Mouse (Mus musculus) forebrain, embryonic 14.5 days (tissue): ENCODE measurements around the gene N4bp1. TPM values are rescaled to one million over a fixed set of nuclear protein-coding genes. Genes with fewer than 3 reads are reported as not detected.

Source experiments
- ATAC-seq: fragments of 200-750 bp; cut with Nextera tagmentation; 2 replicates; pipeline ENCODE4 v1.8.0; 2017; ENCODE audit warnings: mild to moderate bottlenecking, moderate library complexity
- DNase-seq: peaks from one replicate; pipeline ENCODE4 v3.0.0-alpha.2; 2015; ENCODE audit warnings: low spot score
- H3K27ac ChIP-seq: fragments of 300-500 bp; sonication (generic); 2 replicates; pipeline ENCODE4 v1.5.1; 2014; ENCODE audit warnings: low read depth, mild to moderate bottlenecking, control low read depth, low read length, moderate library complexity
- H3K27me3 ChIP-seq: fragments of 300-500 bp; sonication (generic); replicated peaks from 2 replicates; pipeline ENCODE4 v1.6.1; 2014; ENCODE audit warnings: low read length, control low read depth, mixed read lengths; ENCODE audit not compliant: control insufficient read depth, insufficient read depth
- H3K36me3 ChIP-seq: fragments of 300-500 bp; sonication (generic); 2 replicates; pipeline ENCODE4 v1.6.1; 2014; ENCODE audit warnings: low read length, control low read depth; ENCODE audit not compliant: control insufficient read depth, insufficient read depth
- H3K4me1 ChIP-seq: fragments of 300-500 bp; sonication (generic); 2 replicates; pipeline ENCODE4 v1.6.1; 2014; ENCODE audit warnings: antibody characterized with exemption, low read length, control low read depth; ENCODE audit not compliant: control insufficient read depth, insufficient read depth
- H3K4me2 ChIP-seq: fragments of 300-500 bp; sonication (generic); 2 replicates; pipeline ENCODE4 v1.6.1; 2014; ENCODE audit warnings: mild to moderate bottlenecking, control low read depth, low read length
- H3K4me3 ChIP-seq: fragments of 300-500 bp; sonication (generic); 2 replicates; pipeline ENCODE4 v1.5.1; 2014; ENCODE audit warnings: low read depth, low read length, control low read depth
- H3K9ac ChIP-seq: fragments of 300-500 bp; sonication (generic); 2 replicates; pipeline ENCODE4 v1.6.1; 2014; ENCODE audit warnings: mild to moderate bottlenecking, low read length, control low read depth, moderate library complexity
- H3K9me3 ChIP-seq: fragments of 300-500 bp; sonication (generic); replicated peaks from 2 replicates; pipeline ENCODE4 v1.6.1; 2016; ENCODE audit warnings: low read length, control low read depth, mixed read lengths; ENCODE audit not compliant: control insufficient read depth
- WGBS: fragments of 180-500 bp; shearing (Covaris S2); extraction: QIAGEN DNeasy Blood & Tissue Kit; methylation state at CpG from one replicate; pipeline ENCODE4 v1.1.7; 2014; 5-methylcytosine and 5-hydroxymethylcytosine counted together
- polyA plus RNA-seq: library from polyadenylated mRNA; unstranded; fragments of >200 nt; fragmentation: Nextera tagmentation; extraction: Ambion mirVana; gene quantifications from 2 replicates; pipeline ENCODE4 v1.2.1, GENCODE M21; 2014

N4bp1 gene
- polyA plus RNA-seq, 1 experiment from 2014 or later = 8.3 TPM

DNA sequence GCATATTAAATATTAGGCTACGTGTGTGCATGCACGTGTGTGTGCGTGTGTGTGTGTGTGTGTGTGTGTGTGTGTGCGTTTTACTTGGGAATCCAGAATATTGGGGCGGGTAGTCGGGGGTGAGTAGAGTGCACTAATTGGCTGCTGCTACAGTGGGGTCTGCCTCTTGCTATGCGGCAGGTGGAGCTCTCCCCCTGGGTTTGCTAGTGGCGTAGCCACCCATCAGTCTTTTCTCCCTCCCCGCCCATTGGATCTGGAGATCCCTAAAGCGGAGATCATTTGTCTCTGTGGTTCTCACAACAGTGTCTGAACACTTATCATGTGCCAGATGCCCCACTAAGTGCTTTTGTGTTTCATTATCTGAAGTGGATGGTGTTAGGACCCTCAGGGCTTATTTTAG, 19.9 kb upstream of the N4bp1 start:
- no peak overlapping the region for H3K4me2 ChIP-seq
- no peaks in the 10 kb centered on the region for H3K4me1 ChIP-seq
- ATAC-seq = no peak
- H3K9ac ChIP-seq = no peak overlapping the region
- WGBS = 82% methylated on average over 10 of the region's 10 CpGs
- no peaks in the 10 kb centered on the region for H3K36me3 ChIP-seq
- no peaks in the 10 kb centered on the region for H3K27me3 ChIP-seq
- no peak overlapping the region for H3K27ac ChIP-seq
- DNase-seq = no peak
- H3K9me3 ChIP-seq = no peaks in the 10 kb centered on the region
- H3K4me3 ChIP-seq = no peak overlapping the region

DNA sequence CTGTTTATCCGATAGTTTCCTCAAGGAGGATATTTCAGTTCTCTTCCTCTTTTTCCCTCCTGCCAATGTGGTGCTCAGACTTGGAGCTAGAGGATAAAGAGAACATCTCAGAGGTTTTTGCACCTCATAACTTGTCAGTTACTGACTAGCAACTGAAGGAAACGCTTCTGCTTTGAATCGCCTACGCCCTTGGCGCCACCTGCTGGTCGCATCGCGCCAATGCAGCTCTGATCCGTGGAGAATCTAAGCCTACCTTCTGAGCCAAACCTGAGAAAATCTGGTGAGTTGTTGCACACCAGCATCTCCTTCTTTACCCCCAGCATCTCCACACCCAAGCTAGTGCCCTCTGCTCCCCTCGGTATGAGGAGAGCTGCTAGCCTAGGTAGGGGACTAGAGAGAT, 18.0 kb upstream of the N4bp1 start:
- DNase-seq = peak; percentile 80
- H3K27me3 ChIP-seq = no peaks in the 10 kb centered on the region
- no peak overlapping the region for H3K27ac ChIP-seq
- WGBS = 5% methylated on average over 10 of the region's 10 CpGs
- H3K4me2 ChIP-seq = no peak overlapping the region
- H3K9me3 ChIP-seq = no peaks in the 10 kb centered on the region
- H3K4me1 ChIP-seq = no peaks in the 10 kb centered on the region
- ATAC-seq = 0 out of 2 replicates have a peak, but pooled peaks have one; percentile 40
- no peak overlapping the region for H3K4me3 ChIP-seq
- no peaks in the 10 kb centered on the region for H3K36me3 ChIP-seq
- no peak overlapping the region for H3K9ac ChIP-seq

DNA sequence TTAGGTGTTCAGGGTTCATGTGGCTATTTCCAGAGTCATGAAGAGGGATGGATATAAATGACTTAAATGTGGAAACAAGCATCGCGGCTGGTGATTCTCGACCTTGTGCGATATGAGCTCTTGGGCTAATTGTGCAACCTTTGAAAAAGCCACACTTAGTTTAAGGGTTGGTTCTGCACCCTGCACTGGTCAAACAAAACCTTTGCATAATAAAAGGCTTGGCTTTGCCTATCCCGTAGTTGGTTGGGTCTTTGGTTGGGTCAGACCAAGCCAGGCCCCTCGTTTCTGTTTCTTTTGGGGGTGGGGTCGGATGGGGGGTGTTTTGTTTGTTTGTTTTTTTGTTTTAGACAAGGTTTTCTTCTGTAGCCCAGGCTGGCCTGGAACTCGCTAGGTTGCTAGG, 17.6 kb upstream of the N4bp1 start:
- DNase-seq (no peak), ATAC-seq (no peak)
- WGBS = 82% methylated on average over 8 of the region's 8 CpGs

DNA sequence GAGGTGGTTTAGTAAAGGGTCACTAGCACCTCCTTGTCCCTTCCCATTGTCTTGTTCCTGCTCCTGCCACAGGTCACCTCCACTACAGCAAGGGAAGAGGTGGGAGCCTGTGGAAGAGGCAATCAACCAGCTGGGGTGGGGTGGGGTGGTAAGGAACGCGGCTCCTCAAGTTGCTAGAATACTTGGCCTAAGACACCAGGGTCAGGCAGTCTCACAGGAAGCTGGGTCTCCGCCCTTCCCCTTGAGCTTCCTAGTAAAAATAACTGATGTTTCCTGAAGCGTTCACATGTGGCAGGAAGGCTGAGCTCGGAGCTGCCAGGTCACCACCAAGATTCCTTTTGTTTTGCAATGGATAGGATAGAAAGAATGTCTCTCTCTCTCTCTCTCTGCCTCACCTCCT, 16.9 kb upstream of the N4bp1 start:
- H3K9me3 ChIP-seq = no peaks in the 10 kb centered on the region
- no peaks in the 10 kb centered on the region for H3K27me3 ChIP-seq
- H3K27ac ChIP-seq = no peak overlapping the region
- ATAC-seq = no peak
- DNase-seq = no peak
- H3K4me2 ChIP-seq = no peak overlapping the region
- H3K4me3 ChIP-seq = no peak overlapping the region
- H3K4me1 ChIP-seq = no peaks in the 10 kb centered on the region
- H3K9ac ChIP-seq = no peak overlapping the region
- WGBS = 73% methylated on average over 5 of the region's 5 CpGs
- no peaks in the 10 kb centered on the region for H3K36me3 ChIP-seq

More for the DNA sequence above, 17.6 kb upstream of the N4bp1 start:
- Histone ChIP-seq H3K27me3 (no peaks in the 10 kb centered on the region), H3K4me3 (no peak overlapping the region), H3K9me3 (no peaks in the 10 kb centered on the region), H3K4me2 (no peak overlapping the region), H3K4me1 (no peaks in the 10 kb centered on the region), H3K9ac (no peak overlapping the region), H3K36me3 (no peaks in the 10 kb centered on the region), H3K27ac (no peak overlapping the region)

DNA sequence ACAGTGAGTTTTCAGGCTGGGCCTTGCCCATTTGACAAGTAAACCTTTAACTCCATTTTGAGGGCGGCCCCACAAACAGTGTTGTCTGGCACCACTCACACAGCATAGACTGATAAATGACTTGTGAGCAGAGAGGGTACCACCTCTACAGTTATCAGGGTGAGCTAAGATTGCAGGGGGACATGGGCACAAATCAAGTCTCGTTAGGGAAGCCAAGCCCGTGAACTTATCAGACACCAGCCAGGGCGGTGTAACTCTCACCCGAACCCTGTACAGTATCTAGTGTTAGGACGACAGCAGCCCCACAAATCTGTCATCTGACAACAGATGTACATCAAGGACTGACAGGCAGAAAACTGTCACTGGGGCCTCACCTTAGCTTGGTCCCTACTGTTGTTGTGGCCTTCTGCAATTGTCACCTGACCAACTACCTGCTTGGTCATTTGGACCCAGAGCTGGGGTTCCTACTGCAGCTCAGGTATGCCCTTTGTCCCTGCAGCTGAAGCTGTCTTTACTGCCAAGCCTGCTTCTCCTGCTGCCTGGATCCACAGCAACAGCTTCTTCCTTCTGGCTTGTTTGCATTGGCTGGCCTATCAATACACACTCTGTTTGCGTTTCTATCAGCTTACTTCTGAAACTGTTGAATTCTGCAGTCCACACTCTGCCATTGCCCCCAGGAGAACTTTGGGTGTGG, 12.8 kb upstream of the N4bp1 start:
- no peaks in the 10 kb centered on the region for H3K4me1 ChIP-seq
- no peak overlapping the region for H3K27ac ChIP-seq
- H3K27me3 ChIP-seq = no peaks in the 10 kb centered on the region
- no peaks in the 10 kb centered on the region for H3K36me3 ChIP-seq
- ATAC-seq (no peak), DNase-seq (no peak)
- no peak overlapping the region for H3K4me2 ChIP-seq
- H3K9ac ChIP-seq = no peak overlapping the region
- WGBS = 84% methylated on average over 7 of the region's 7 CpGs
- no peak overlapping the region for H3K4me3 ChIP-seq
- H3K9me3 ChIP-seq = no peaks in the 10 kb centered on the region

DNA sequence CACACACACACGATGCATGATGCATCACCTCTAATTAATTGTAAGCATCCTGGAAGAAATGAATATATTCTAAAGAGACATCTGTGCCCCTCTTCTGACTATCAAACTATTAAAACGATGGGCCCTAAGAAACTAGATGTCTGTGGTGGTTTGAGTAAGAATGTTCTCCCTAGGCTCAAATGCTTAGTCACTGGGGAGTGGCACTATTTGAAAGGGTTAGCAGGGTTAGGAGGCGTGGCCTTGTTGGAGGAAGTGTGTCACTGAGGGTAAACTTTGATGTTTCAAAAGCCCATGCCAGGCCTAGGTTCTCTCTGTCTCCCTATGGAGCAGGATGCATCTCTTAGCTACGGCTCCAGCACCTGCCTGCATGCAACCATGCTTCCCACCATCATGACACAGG, 10.3 kb upstream of the N4bp1 start:
- H3K9ac ChIP-seq = no peak overlapping the region
- DNase-seq = no peak
- H3K36me3 ChIP-seq = no peaks in the 10 kb centered on the region
- H3K4me3 ChIP-seq = no peak overlapping the region
- no peaks in the 10 kb centered on the region for H3K9me3 ChIP-seq
- no peaks in the 10 kb centered on the region for H3K4me1 ChIP-seq
- no peaks in the 10 kb centered on the region for H3K27me3 ChIP-seq
- WGBS = 85% methylated on average over 4 of the region's 4 CpGs
- H3K4me2 ChIP-seq = no peak overlapping the region
- H3K27ac ChIP-seq = no peak overlapping the region
- ATAC-seq = no peak

DNA sequence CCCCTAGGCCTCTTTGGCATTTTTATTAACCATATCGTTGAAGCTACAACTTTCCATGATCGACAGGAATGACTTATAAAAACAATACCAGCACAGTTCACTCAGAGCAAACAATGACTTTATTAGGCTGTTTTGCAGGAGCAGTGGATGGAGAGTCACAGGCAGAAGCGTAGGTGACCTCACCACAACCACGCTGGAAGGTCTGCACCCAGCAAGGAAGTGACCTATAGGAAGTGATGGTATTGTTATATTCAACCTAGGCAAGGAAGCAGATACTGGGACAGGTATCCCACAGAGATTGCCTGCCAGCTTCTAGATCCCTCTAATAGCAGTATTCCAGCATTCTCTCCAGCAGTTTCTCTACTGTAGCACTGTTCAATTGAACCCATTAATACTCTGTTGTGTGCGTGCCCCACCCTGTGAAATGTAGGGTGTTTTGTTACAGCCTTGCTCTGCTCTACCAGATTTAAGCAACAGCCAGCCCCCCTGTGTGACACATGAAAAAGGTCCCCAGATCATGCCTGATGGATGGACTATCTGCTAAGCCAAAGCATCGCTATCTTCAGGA, 9.2 kb upstream of the N4bp1 start:
- H3K4me1 ChIP-seq = no peaks in the 10 kb centered on the region
- H3K27ac ChIP-seq = no peak overlapping the region
- H3K9ac ChIP-seq = no peak overlapping the region
- H3K27me3 ChIP-seq = no peaks in the 10 kb centered on the region
- H3K9me3 ChIP-seq = no peaks in the 10 kb centered on the region
- 87% methylated on average over 6 of the region's 6 CpGs for WGBS
- ATAC-seq = no peak
- no peak for DNase-seq
- H3K36me3 ChIP-seq = no peaks in the 10 kb centered on the region
- H3K4me2 ChIP-seq = no peak overlapping the region
- no peak overlapping the region for H3K4me3 ChIP-seq

DNA sequence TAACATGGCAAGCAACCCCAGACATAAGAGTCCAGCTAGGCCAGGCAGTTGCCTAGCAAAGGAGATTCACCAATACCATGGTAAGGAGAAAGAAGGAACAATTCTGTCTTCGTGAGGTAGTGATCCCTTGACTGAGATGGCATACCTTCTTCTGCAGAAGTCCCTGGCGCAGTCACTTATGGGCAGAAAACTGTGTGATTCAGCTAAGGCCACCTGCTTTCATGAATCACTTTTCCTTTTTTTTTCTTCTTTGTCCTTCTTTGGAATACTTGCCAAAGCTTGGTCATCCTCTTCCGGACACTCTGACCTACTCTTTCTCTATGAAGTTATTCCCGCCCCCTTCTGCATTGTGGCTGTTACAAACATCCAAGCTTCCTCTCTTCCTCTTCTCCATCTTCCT, 8.5 kb upstream of the N4bp1 start:
- Histone ChIP-seq H3K4me3 (no peak overlapping the region), H3K9me3 (no peaks in the 10 kb centered on the region), H3K4me1 (no peaks in the 10 kb centered on the region), H3K9ac (no peak overlapping the region), H3K27me3 (no peaks in the 10 kb centered on the region), H3K27ac (no peak overlapping the region), H3K4me2 (no peak overlapping the region), H3K36me3 (no peaks in the 10 kb centered on the region)
- ATAC-seq (no peak), DNase-seq (no peak)
- WGBS = 91% methylated on average over 4 of the region's 4 CpGs

DNA sequence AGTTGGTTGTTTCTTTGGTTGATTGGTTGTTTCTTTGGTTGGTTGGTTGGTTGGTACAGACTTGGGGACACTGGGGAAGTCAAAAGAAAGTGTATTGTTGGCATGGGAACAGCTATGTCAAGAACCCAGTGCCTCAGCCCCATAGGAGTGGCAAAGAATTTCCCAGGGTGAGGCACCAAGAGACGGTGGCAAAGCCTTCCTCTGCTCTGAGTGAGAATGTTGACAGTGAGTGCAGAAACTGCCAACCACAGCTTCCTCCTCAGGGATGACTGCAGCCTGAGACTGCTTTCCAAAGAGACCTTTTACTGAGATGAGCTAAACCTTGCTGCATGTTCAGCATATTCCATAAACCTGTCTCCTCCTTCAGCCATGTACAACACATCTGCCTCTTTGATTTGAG, 6.5 kb upstream of the N4bp1 start:
- Histone ChIP-seq H3K27me3 (no peaks in the 10 kb centered on the region), H3K9ac (no peak overlapping the region), H3K9me3 (no peaks in the 10 kb centered on the region), H3K4me1 (no peaks in the 10 kb centered on the region), H3K4me3 (no peak overlapping the region), H3K27ac (no peak overlapping the region), H3K4me2 (no peak overlapping the region), H3K36me3 (no peaks in the 10 kb centered on the region)
- 83% methylated on average over 1 of the region's 1 CpGs for WGBS
- ATAC-seq = no peak
- DNase-seq = no peak
